Comparison of ENCODE assay signal across 8 mouse cellular contexts in the genomic region with DNA sequence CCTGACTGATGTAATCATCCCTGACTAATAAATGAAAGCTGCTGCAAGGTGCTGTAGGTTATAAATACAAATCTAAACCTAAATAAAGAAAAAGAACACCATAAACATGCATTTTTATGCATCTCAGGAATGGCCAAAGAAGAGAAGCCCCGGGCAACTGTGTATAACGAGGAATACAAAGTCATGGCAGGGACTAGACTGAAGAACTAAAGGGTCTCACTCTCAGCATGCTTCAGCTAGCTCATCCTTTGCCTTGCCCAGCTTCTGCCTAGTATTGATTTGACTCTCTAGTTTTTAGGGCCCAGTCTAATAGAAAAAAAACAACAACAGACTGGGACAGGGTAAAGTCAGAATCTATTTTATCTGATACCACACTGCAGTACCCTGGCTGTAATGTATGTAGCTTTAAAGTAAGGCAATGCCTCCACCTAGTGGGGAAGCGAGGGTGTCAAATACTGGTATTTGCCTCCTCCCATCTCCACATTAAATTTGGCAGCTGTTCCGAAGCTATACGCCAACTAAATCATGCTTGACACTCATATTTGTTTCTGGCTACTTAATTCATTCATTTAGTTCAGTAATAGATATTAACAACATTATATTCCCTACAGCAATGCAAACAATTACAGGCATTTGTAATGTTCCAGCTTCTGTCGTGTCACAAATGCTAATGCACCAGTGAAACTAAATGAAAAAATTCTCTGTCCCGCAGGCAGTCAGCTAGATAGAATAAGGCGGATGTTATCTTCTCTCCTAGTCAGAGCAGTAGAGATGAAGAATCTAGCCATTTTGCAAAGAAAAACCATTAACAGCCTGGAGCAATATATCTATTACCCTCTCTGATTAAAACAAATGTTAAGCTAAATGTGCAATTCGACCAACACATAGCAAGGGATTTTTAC. TPM values are rescaled to one million over a fixed set of nuclear protein-coding genes. Genes with fewer than 3 reads are reported as not detected.
DNase-seq lines count a peak whose midpoint lies in the region; ATAC-seq and TF ChIP-seq lines count a peak whose summit lies in the region.

No protein-coding gene starts in this region.

- peak; percentile 53 for DNase-seq in adrenal gland, postnatal 10 days
- DNase-seq in adrenal gland, adult 18-20 months (ENCODE audit: low spot score in 2 of 2): no peak
- DNase-seq in ES-E14 (ENCODE audit: low read depth, low spot score): peak; percentile 16
- peak; percentile 76 for DNase-seq in embryo, embryonic 10.5 days (ENCODE audit: low spot score)
- DNase-seq in hindbrain, embryonic 14.5 days (ENCODE audit: low spot score): peak; percentile 86
- peak; percentile 63 for DNase-seq in left cerebral cortex, adult 11 months (ENCODE audit: low spot score)
- DNase-seq in T-cell, adult 2 months (ENCODE audit: low spot score): no peak

- no peaks in the 10 kb centered on the region for H3K27me3 ChIP-seq in hindbrain, embryonic 14.5 days (ENCODE audit: control insufficient read depth, insufficient read depth, low read length)
- no peaks in the 10 kb centered on the region for H3K27me3 ChIP-seq in midbrain, embryonic 12.5 days

- no peaks in the 10 kb centered on the region for H3K4me1 ChIP-seq in ES-E14 (ENCODE audit: control insufficient read depth in 2 of 2, insufficient read depth in 2 of 2, low read length in 2 of 2, poor library complexity in 1 of 2)
- H3K4me1 ChIP-seq in hindbrain, embryonic 14.5 days (replicated peaks; ENCODE audit: control insufficient read depth, insufficient read depth, low read length): peaks cover 11% of the 10 kb centered on the region; the same call in 1 of the 2 replicates
- 0 out of 2 replicates have a peak, but pooled peaks cover 5% of the 10 kb centered on the region for H3K4me1 ChIP-seq in midbrain, embryonic 12.5 days

- in situ Hi-C loops in ES-E14 (cut with MboI; ENCODE audit: low sequenced_read_pairs in 2 of 2, unreplicated experiment in 2 of 2): no loop called here

- H3K4me2 ChIP-seq in hindbrain, embryonic 14.5 days (replicated peaks): peak overlapping the region; percentile 32; the same call in 1 of the 2 replicates
- no peak overlapping the region for H3K4me2 ChIP-seq in midbrain, embryonic 12.5 days (replicated peaks)

- H3K4me3 ChIP-seq in ES-E14 (ENCODE audit: insufficient read depth in 1 of 2, low read depth in 1 of 2, low read length in 2 of 2, poor library complexity in 1 of 2, severe bottlenecking in 1 of 2): no peak overlapping the region
- no peak overlapping the region for H3K4me3 ChIP-seq in hindbrain, embryonic 14.5 days (replicated peaks; ENCODE audit: low read length)
- H3K4me3 ChIP-seq in midbrain, embryonic 12.5 days: no peak overlapping the region

- H3K9ac ChIP-seq in ES-E14 (ENCODE audit: insufficient read depth, low read depth, low read length, poor library complexity, severe bottlenecking): no peak overlapping the region
- no peak overlapping the region for H3K9ac ChIP-seq in hindbrain, embryonic 14.5 days
- no peak overlapping the region for H3K9ac ChIP-seq in midbrain, embryonic 12.5 days (replicated peaks)

- no peaks in the 10 kb centered on the region for H3K9me3 ChIP-seq in ES-E14 (ENCODE audit: control insufficient read depth, insufficient read depth, low read depth, low read length)
- no peaks in the 10 kb centered on the region for H3K9me3 ChIP-seq in hindbrain, embryonic 14.5 days (ENCODE audit: control insufficient read depth, low read length)
- H3K9me3 ChIP-seq in midbrain, embryonic 12.5 days: no peaks in the 10 kb centered on the region

- peak; percentile 93 for ATAC-seq in hindbrain, embryonic 14.5 days (ENCODE audit: low FRiP score)
- peak; percentile 79 for ATAC-seq in midbrain, embryonic 12.5 days (ENCODE audit: low FRiP score, low read depth)

- WGBS in hindbrain, embryonic 14.5 days: 42% methylated on average over 9 of the region's 9 CpGs
- WGBS in midbrain, embryonic 12.5 days: 62% methylated on average over 9 of the region's 9 CpGs

- no peaks in the 10 kb centered on the region for H3K36me3 ChIP-seq in ES-E14 (ENCODE audit: control insufficient read depth, insufficient read depth, low read length, poor library complexity, severe bottlenecking)
- no peaks in the 10 kb centered on the region for H3K36me3 ChIP-seq in hindbrain, embryonic 14.5 days (replicated peaks; ENCODE audit: control insufficient read depth, insufficient read depth)
- H3K36me3 ChIP-seq in midbrain, embryonic 12.5 days: no peaks in the 10 kb centered on the region

- no peak overlapping the region for H3K27ac ChIP-seq in ES-E14 (ENCODE audit: insufficient read depth, low read depth, low read length, poor library complexity, severe bottlenecking)
- H3K27ac ChIP-seq in hindbrain, embryonic 14.5 days: no peak overlapping the region
- no peak overlapping the region for H3K27ac ChIP-seq in midbrain, embryonic 12.5 days (replicated peaks)

TF ChIP-seq in ES-E14, 5 proteins besides CTCF, POLR2A, EP300 and RAD21:
- no peak for TF ChIP-seq CHD2 (IDR thresholded peaks at IDR 0.05; ENCODE audit: low read depth, low read length)
- 0 out of 2 replicates have a peak, but pooled peaks have one; percentile 21 for TF ChIP-seq ZC3H11A (IDR thresholded peaks at IDR 0.05; ENCODE audit: borderline replicate concordance, low read depth, low read length)

RNA-seq across cellular contexts. Expression of gene Dnajb9, which starts 28.8 kb away (rescaled TPM):
- 10 to 100 TPM; 27.0 to 41.1 TPM for total RNA-seq in adrenal gland, postnatal 10 days (2021)
- total RNA-seq in adrenal gland, adult 18-20 months (2021): 10 to 100 TPM; 56.9 TPM
- total RNA-seq in ES-E14 (2012; rRNA removed): 9.5 and 12.2 TPM in 2 replicates
- polyA plus RNA-seq in hindbrain, embryonic 14.5 days (2014; fragmentation: Nextera tagmentation; extraction: Ambion mirVana): 38.2 and 48.7 TPM in 2 replicates
- 26.2 and 27.2 TPM in 2 replicates for polyA plus RNA-seq in midbrain, embryonic 12.5 days (2016; fragmentation: Nextera tagmentation; extraction: Ambion mirVana)

RNA-seq across cellular contexts. Expression of gene Pnpla8, which starts 39.8 kb away (rescaled TPM):
- total RNA-seq in adrenal gland, postnatal 10 days (2021): 100 to 1,000 TPM; 131 to 144 TPM
- total RNA-seq in adrenal gland, adult 18-20 months (2021): 100 to 1,000 TPM; 123 to 143 TPM
- 23.6 and 25.2 TPM in 2 replicates for total RNA-seq in ES-E14 (2012; rRNA removed)
- 142 and 165 TPM in 2 replicates for polyA plus RNA-seq in hindbrain, embryonic 14.5 days (2014; fragmentation: Nextera tagmentation; extraction: Ambion mirVana)
- 96.3 and 103 TPM in 2 replicates for polyA plus RNA-seq in midbrain, embryonic 12.5 days (2016; fragmentation: Nextera tagmentation; extraction: Ambion mirVana)

Comparison
In these comparisons a context has a peak if more than half of its experiments do, and no peak if none do; other contexts are left out.
1. DNase-seq: peak in adrenal gland, postnatal 10 days (single experiment), ES-E14 (single experiment), embryo, embryonic 10.5 days (single experiment), hindbrain, embryonic 14.5 days (single experiment) and left cerebral cortex, adult 11 months (single experiment); none in adrenal gland, adult 18-20 months (0 of 2) and T-cell, adult 2 months (single experiment).